ENCODE assay signal across 18 mouse cellular contexts in genomic region chr6:14358280-14358679, GRCm38 (mm10).
DNase-seq lines count a peak whose midpoint lies in the region; ATAC-seq lines count a peak whose summit lies in the region.
"Had no signal": no experiment of that assay in that cellular context is flagged by ENCODE, and none has a peak within 500 bp of the region (broad histone marks: within the 10 kb centered on the region; RNA-seq: fewer than 3 reads in every experiment).

No protein-coding gene starts in this region.

- H3K27ac ChIP-seq in forebrain, embryonic 15.5 days (replicated peaks) = no peak overlapping the region
- H3K27ac ChIP-seq in forebrain, embryonic 10.5 days = no peak overlapping the region
- H3K27ac ChIP-seq in limb, embryonic 10.5 days = no peak overlapping the region
- H3K27ac ChIP-seq: embryonic facial prominence, embryonic 15.5 days; limb, embryonic 15.5 days had no signal

- H3K4me1 ChIP-seq in forebrain, embryonic 15.5 days = no peaks in the 10 kb centered on the region
- H3K4me1 ChIP-seq in forebrain, embryonic 10.5 days = no peaks in the 10 kb centered on the region
- no peaks in the 10 kb centered on the region for H3K4me1 ChIP-seq in limb, embryonic 10.5 days
- H3K4me1 ChIP-seq: embryonic facial prominence, embryonic 15.5 days; heart, embryonic 12.5 days; limb, embryonic 15.5 days had no signal

- H3K4me2 ChIP-seq in forebrain, embryonic 15.5 days (replicated peaks) = no peak overlapping the region
- H3K4me2 ChIP-seq: embryonic facial prominence, embryonic 15.5 days; heart, embryonic 12.5 days; limb, embryonic 15.5 days; midbrain, embryonic 11.5 days had no signal

- peak; percentile 70 for ATAC-seq in forebrain, embryonic 15.5 days (replicated peaks)
- ATAC-seq: liver, postnatal 0 days had no signal

- no peak overlapping the region for H3K9ac ChIP-seq in forebrain, embryonic 15.5 days (replicated peaks)
- H3K9ac ChIP-seq: embryonic facial prominence, embryonic 15.5 days; heart, embryonic 12.5 days; limb, embryonic 15.5 days; liver, postnatal 0 days had no signal

- no peak overlapping the region for H3K4me3 ChIP-seq in forebrain, embryonic 15.5 days
- H3K4me3 ChIP-seq in forebrain, embryonic 10.5 days = no peak overlapping the region
- no peak overlapping the region for H3K4me3 ChIP-seq in limb, embryonic 10.5 days
- H3K4me3 ChIP-seq: embryonic facial prominence, embryonic 15.5 days; heart, embryonic 12.5 days; limb, embryonic 15.5 days had no signal

- H3K36me3 ChIP-seq in forebrain, embryonic 15.5 days = no peaks in the 10 kb centered on the region
- no peaks in the 10 kb centered on the region for H3K36me3 ChIP-seq in forebrain, embryonic 10.5 days (replicated peaks)
- H3K36me3 ChIP-seq in limb, embryonic 10.5 days = no peaks in the 10 kb centered on the region
- H3K36me3 ChIP-seq: embryonic facial prominence, embryonic 15.5 days; heart, embryonic 12.5 days; limb, embryonic 15.5 days had no signal

- WGBS in forebrain, embryonic 15.5 days = 66% methylated on average over 5 of the region's 5 CpGs
- WGBS in forebrain, embryonic 10.5 days = 90% methylated on average over 5 of the region's 5 CpGs
- WGBS in limb, embryonic 10.5 days = 90% methylated on average over 5 of the region's 5 CpGs

- 0 out of 2 replicates have a peak, but pooled peaks cover 4% of the 10 kb centered on the region for H3K9me3 ChIP-seq in forebrain, embryonic 15.5 days
- no peaks in the 10 kb centered on the region for H3K9me3 ChIP-seq in forebrain, embryonic 10.5 days
- H3K9me3 ChIP-seq in limb, embryonic 10.5 days (replicated peaks) = no peaks in the 10 kb centered on the region
- H3K9me3 ChIP-seq: embryonic facial prominence, embryonic 15.5 days; heart, embryonic 12.5 days; limb, embryonic 15.5 days had no signal

- no peaks in the 10 kb centered on the region for H3K27me3 ChIP-seq in forebrain, embryonic 15.5 days
- no peaks in the 10 kb centered on the region for H3K27me3 ChIP-seq in forebrain, embryonic 10.5 days (ENCODE audit: poor library complexity, severe bottlenecking)
- H3K27me3 ChIP-seq in limb, embryonic 10.5 days (ENCODE audit: low read depth, poor library complexity, severe bottlenecking) = no peaks in the 10 kb centered on the region
- H3K27me3 ChIP-seq: embryonic facial prominence, embryonic 15.5 days; heart, embryonic 12.5 days; limb, embryonic 15.5 days had no signal

- no peak for DNase-seq in forebrain, embryonic 10.5 days (ENCODE audit: extremely low spot score, low spot score)
- peak; percentile 11 for DNase-seq in right cerebral cortex, adult 18-20 months
- DNase-seq in right cerebral cortex, postnatal 14 days = no peak
- DNase-seq in layer of hippocampus, adult 9-11 months = peak; percentile 18
- DNase-seq in limb, embryonic 10.5 days (ENCODE audit: low spot score) = no peak
- no peak for DNase-seq in thymus, postnatal 10 days (ENCODE audit: low spot score in 2 of 2)
- DNase-seq: B cell, adult 2 months; cerebellum, adult 11 months; gastrocnemius, postnatal 36 days; heart, postnatal 4 days; liver, postnatal 0 days; lung, postnatal 4 days; thymus, postnatal 14 days had no signal

Comparison
In these comparisons a context has a peak if more than half of its experiments do, and no peak if none do; other contexts are left out.
1. DNase-seq: peak in right cerebral cortex, adult 18-20 months (single experiment) and layer of hippocampus, adult 9-11 months (single experiment); none in forebrain, embryonic 10.5 days (single experiment), right cerebral cortex, postnatal 14 days (single experiment), limb, embryonic 10.5 days (single experiment) and thymus, postnatal 10 days (0 of 2).